Mouse (Mus musculus): ENCODE results near the gene Fat3. TPM values are rescaled to one million over a fixed set of nuclear protein-coding genes. Genes with fewer than 3 reads are reported as not detected.
A peak's percentile ranks its signal among the peaks of the same experiment; 100 is the strongest.

The Fat3 gene
- polyA plus RNA-seq, 1 experiment from 2014 or later = 0.44 TPM

- Histone ChIP-seq H3K27me3 (replicated peaks; ENCODE audit: control insufficient read depth, insufficient read depth, low read length) (no peaks in the 10 kb centered on the region), H3K4me3 (ENCODE audit: low read length) (no peak overlapping the region), H3K9ac (ENCODE audit: low read depth, low read length) (no peak overlapping the region), H3K4me1 (ENCODE audit: control insufficient read depth, insufficient read depth, low read length) (no peaks in the 10 kb centered on the region), H3K9me3 (ENCODE audit: control insufficient read depth, low read length) (no peaks in the 10 kb centered on the region), H3K4me2 (ENCODE audit: low read depth, low read length) (no peak overlapping the region), H3K36me3 (ENCODE audit: control insufficient read depth, insufficient read depth, low read length) (no peaks in the 10 kb centered on the region), H3K27ac (ENCODE audit: low read length) (no peak overlapping the region)
- WGBS = 90% methylated on average over 5 of the region's 5 CpGs
- ATAC-seq = no peak
Measured at GRCm38 (mm10) chr9:15925237-15925636, 575.8 kb downstream of the Fat3 start.

GRCm38 (mm10) chr9:15920271-15920670, 580.8 kb downstream of the Fat3 start:
- H3K4me2 ChIP-seq (ENCODE audit: low read depth, low read length) = no peak overlapping the region
- H3K9me3 ChIP-seq (ENCODE audit: control insufficient read depth, low read length) = no peaks in the 10 kb centered on the region
- H3K4me1 ChIP-seq (ENCODE audit: control insufficient read depth, insufficient read depth, low read length) = no peaks in the 10 kb centered on the region
- 67% methylated on average over 4 of the region's 4 CpGs for WGBS
- H3K4me3 ChIP-seq (ENCODE audit: low read length) = no peak overlapping the region
- no peaks in the 10 kb centered on the region for H3K27me3 ChIP-seq (replicated peaks; ENCODE audit: control insufficient read depth, insufficient read depth, low read length)
- no peak for ATAC-seq
- H3K36me3 ChIP-seq (ENCODE audit: control insufficient read depth, insufficient read depth, low read length) = no peaks in the 10 kb centered on the region
- no peak overlapping the region for H3K9ac ChIP-seq (ENCODE audit: low read depth, low read length)
- H3K27ac ChIP-seq (ENCODE audit: low read length) = no peak overlapping the region

- no peak for ATAC-seq
- Histone ChIP-seq H3K9ac (ENCODE audit: low read depth, low read length) (no peak overlapping the region), H3K4me3 (ENCODE audit: low read length) (no peak overlapping the region), H3K4me1 (ENCODE audit: control insufficient read depth, insufficient read depth, low read length) (no peaks in the 10 kb centered on the region), H3K4me2 (ENCODE audit: low read depth, low read length) (no peak overlapping the region), H3K9me3 (ENCODE audit: control insufficient read depth, low read length) (no peaks in the 10 kb centered on the region), H3K36me3 (ENCODE audit: control insufficient read depth, insufficient read depth, low read length) (no peaks in the 10 kb centered on the region), H3K27me3 (replicated peaks; ENCODE audit: control insufficient read depth, insufficient read depth, low read length) (no peaks in the 10 kb centered on the region), H3K27ac (ENCODE audit: low read length) (no peak overlapping the region)
- WGBS = 60% methylated on average over 5 of the region's 5 CpGs
Measured at GRCm38 (mm10) chr9:15919373-15920005, 581.6 kb downstream of the Fat3 start.

GRCm38 (mm10) chr9:15916600-15916999, 584.5 kb downstream of the Fat3 start:
- H3K27me3 ChIP-seq (replicated peaks; ENCODE audit: control insufficient read depth, insufficient read depth, low read length) = no peaks in the 10 kb centered on the region
- H3K9me3 ChIP-seq (ENCODE audit: control insufficient read depth, low read length) = no peaks in the 10 kb centered on the region
- no peaks in the 10 kb centered on the region for H3K4me1 ChIP-seq (ENCODE audit: control insufficient read depth, insufficient read depth, low read length)
- H3K9ac ChIP-seq (ENCODE audit: low read depth, low read length) = no peak overlapping the region
- H3K36me3 ChIP-seq (ENCODE audit: control insufficient read depth, insufficient read depth, low read length) = no peaks in the 10 kb centered on the region
- no peak overlapping the region for H3K27ac ChIP-seq (ENCODE audit: low read length)
- no peak overlapping the region for H3K4me2 ChIP-seq (ENCODE audit: low read depth, low read length)
- no peak for ATAC-seq
- no peak overlapping the region for H3K4me3 ChIP-seq (ENCODE audit: low read length)

- no peaks in the 10 kb centered on the region for H3K4me1 ChIP-seq (ENCODE audit: control insufficient read depth, insufficient read depth, low read length)
- no peak overlapping the region for H3K4me2 ChIP-seq (ENCODE audit: low read depth, low read length)
- 41% methylated on average over 1 of the region's 1 CpGs for WGBS
- H3K36me3 ChIP-seq (ENCODE audit: control insufficient read depth, insufficient read depth, low read length) = no peaks in the 10 kb centered on the region
- no peak overlapping the region for H3K4me3 ChIP-seq (ENCODE audit: low read length)
- no peak for ATAC-seq
- H3K27ac ChIP-seq (ENCODE audit: low read length) = no peak overlapping the region
- H3K9ac ChIP-seq (ENCODE audit: low read depth, low read length) = no peak overlapping the region
- no peaks in the 10 kb centered on the region for H3K27me3 ChIP-seq (replicated peaks; ENCODE audit: control insufficient read depth, insufficient read depth, low read length)
- H3K9me3 ChIP-seq (ENCODE audit: control insufficient read depth, low read length) = no peaks in the 10 kb centered on the region
Measured at GRCm38 (mm10) chr9:15912735-15913134, 588.4 kb downstream of the Fat3 start.

- no peaks in the 10 kb centered on the region for H3K4me1 ChIP-seq (ENCODE audit: control insufficient read depth, insufficient read depth, low read length)
- no peak overlapping the region for H3K27ac ChIP-seq (ENCODE audit: low read length)
- no peaks in the 10 kb centered on the region for H3K27me3 ChIP-seq (replicated peaks; ENCODE audit: control insufficient read depth, insufficient read depth, low read length)
- no peak overlapping the region for H3K9ac ChIP-seq (ENCODE audit: low read depth, low read length)
- no peaks in the 10 kb centered on the region for H3K36me3 ChIP-seq (ENCODE audit: control insufficient read depth, insufficient read depth, low read length)
- H3K9me3 ChIP-seq (ENCODE audit: control insufficient read depth, low read length) = no peaks in the 10 kb centered on the region
- peak; percentile 79 for ATAC-seq
- H3K4me3 ChIP-seq (ENCODE audit: low read length) = no peak overlapping the region
- WGBS = 56% methylated on average over 2 of the region's 2 CpGs
- H3K4me2 ChIP-seq (ENCODE audit: low read depth, low read length) = no peak overlapping the region
Measured at GRCm38 (mm10) chr9:15909397-15910113, 591.5 kb downstream of the Fat3 start.

GRCm38 (mm10) chr9:15903948-15904750, 596.9 kb downstream of the Fat3 start:
- Histone ChIP-seq H3K4me1 (ENCODE audit: control insufficient read depth, insufficient read depth, low read length) (no peaks in the 10 kb centered on the region), H3K36me3 (ENCODE audit: control insufficient read depth, insufficient read depth, low read length) (no peaks in the 10 kb centered on the region), H3K9ac (ENCODE audit: low read depth, low read length) (no peak overlapping the region), H3K27me3 (replicated peaks; ENCODE audit: control insufficient read depth, insufficient read depth, low read length) (no peaks in the 10 kb centered on the region), H3K9me3 (ENCODE audit: control insufficient read depth, low read length) (no peaks in the 10 kb centered on the region), H3K4me2 (ENCODE audit: low read depth, low read length) (no peak overlapping the region), H3K4me3 (ENCODE audit: low read length) (no peak overlapping the region), H3K27ac (ENCODE audit: low read length) (no peak overlapping the region)
- no peak for ATAC-seq
- 69% methylated on average over 9 of the region's 9 CpGs for WGBS

- WGBS = 75% methylated on average over 2 of the region's 2 CpGs
- Histone ChIP-seq H3K4me2 (ENCODE audit: low read depth, low read length) (no peak overlapping the region), H3K9me3 (ENCODE audit: control insufficient read depth, low read length) (no peaks in the 10 kb centered on the region), H3K27ac (ENCODE audit: low read length) (no peak overlapping the region), H3K27me3 (replicated peaks; ENCODE audit: control insufficient read depth, insufficient read depth, low read length) (no peaks in the 10 kb centered on the region), H3K4me3 (ENCODE audit: low read length) (no peak overlapping the region), H3K36me3 (ENCODE audit: control insufficient read depth, insufficient read depth, low read length) (no peaks in the 10 kb centered on the region), H3K4me1 (ENCODE audit: control insufficient read depth, insufficient read depth, low read length) (no peaks in the 10 kb centered on the region), H3K9ac (ENCODE audit: low read depth, low read length) (no peak overlapping the region)
- ATAC-seq = no peak
Measured at GRCm38 (mm10) chr9:15898112-15898511, 603.0 kb downstream of the Fat3 start.

GRCm38 (mm10) chr9:15886756-15887155, 614.3 kb downstream of the Fat3 start:
- WGBS = 61% methylated on average over 5 of the region's 5 CpGs
- Histone ChIP-seq H3K4me1 (ENCODE audit: control insufficient read depth, insufficient read depth, low read length) (peaks cover 2% of the 10 kb centered on the region; the same call in 1 of the 2 replicates), H3K9ac (ENCODE audit: low read depth, low read length) (no peak overlapping the region), H3K27me3 (replicated peaks; ENCODE audit: control insufficient read depth, insufficient read depth, low read length) (no peaks in the 10 kb centered on the region), H3K4me3 (ENCODE audit: low read length) (no peak overlapping the region), H3K27ac (ENCODE audit: low read length) (no peak overlapping the region), H3K36me3 (ENCODE audit: control insufficient read depth, insufficient read depth, low read length) (no peaks in the 10 kb centered on the region), H3K9me3 (ENCODE audit: control insufficient read depth, low read length) (no peaks in the 10 kb centered on the region), H3K4me2 (ENCODE audit: low read depth, low read length) (no peak overlapping the region)
- ATAC-seq = no peak
